Mouse (Mus musculus) NIH3T3 (cell line): ENCODE results near the gene Carhsp1.

ENCODE experiments used
- DNase-seq: peaks from one replicate; pipeline ENCODE4 v3.0.0-alpha.2; 2012; ENCODE audit warnings: low read depth

Gene Carhsp1

DNA sequence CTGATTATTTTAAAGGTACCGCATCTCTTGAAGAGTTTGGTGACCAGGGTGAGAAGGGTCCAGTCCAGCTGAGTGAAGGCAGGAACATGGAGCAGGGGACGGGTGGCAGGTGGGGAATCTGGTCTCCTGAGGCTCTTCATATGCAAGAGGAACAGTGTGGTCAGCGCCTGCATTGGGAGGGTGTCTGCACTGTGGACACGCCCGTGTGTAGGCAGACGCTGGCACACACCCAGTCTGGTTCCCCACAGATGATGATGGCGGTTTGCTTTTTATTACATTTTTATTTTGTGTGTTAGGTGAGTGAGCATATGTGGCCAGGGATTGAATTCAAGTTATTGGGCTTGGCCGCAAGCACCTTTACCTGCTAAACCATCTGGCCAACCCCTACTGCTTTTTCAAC, 3.6 kb upstream of the Carhsp1 start:
- DNase-seq: no peak

DNA sequence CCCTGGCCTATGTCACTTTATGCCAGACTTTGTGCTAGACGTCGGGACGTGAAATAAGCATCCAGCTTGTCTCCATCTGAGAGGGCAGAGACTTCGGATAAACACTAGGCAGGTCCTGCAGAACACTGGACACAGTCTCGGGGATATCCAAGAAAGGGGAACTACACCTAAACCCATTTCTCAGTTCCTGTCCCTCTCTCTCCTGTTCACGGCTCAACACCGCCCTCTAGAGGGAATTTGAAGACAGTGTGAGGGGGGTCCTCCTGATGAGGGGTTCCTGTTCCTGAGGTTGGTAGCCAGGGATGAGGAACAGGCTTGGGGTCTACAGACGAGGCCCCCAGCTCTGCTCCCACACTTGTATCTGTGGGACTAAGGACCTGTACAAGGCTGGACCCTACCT, 2.2 kb upstream of the Carhsp1 start:
- peak; percentile 80 for DNase-seq

DNA sequence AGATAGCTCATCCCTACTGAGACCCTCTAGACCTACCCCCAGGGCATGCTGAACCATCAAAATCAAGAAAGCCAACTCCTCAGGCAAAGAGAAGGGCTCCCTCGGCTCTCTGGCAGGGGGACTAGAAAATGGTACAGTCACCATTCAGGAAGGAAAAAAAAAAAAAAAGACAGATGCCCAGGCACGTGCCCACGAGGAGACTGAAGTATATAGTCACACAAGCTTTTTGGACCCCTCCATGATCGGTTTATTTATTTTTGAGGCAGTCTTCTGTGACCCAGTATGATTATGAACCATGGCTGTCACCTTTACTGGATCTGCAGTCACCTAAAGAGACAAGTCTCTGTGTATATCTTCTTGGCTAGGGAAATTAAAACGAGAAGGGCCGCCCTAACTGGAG, 1.4 kb upstream of the Carhsp1 start:
- DNase-seq: no peak

DNA sequence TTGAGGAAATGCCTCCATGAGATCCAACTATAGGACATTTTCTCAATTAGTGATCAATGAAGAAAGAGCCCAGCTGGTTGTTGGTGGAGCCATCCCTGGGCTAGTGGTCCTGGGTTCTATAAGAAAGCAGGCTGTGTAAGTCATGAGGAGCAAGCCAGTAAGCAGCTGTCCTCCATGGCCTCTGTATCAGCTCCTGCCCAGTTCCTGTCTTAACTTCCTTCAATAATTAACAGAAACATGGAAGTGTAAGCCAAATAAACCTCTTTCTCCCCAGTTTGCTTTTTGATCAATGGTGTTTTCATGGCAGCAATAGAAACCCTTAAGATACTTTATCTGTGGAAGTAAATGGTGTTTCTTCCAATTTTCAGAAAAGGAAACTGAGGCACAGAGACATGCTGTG, 856 bp upstream of the Carhsp1 start:
- DNase-seq: no peak

DNA sequence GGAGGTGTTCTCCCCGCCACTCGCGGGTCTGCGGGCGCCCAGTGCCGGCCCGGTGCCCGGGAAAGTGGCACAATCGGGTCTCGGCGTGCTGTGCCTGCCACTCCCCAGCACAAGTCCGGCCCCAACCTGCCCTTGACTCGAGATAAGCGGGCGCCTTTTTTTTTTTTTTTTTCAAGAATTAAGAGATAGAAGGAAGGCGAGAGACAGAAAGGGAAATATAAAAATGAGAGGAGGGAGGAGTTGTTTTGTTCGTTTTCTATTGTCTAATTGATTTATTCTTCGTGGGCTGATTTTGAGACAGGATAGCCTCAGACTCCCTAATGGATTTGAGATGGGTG, 364 bp upstream of the Carhsp1 start:
- no peak for DNase-seq

DNA sequence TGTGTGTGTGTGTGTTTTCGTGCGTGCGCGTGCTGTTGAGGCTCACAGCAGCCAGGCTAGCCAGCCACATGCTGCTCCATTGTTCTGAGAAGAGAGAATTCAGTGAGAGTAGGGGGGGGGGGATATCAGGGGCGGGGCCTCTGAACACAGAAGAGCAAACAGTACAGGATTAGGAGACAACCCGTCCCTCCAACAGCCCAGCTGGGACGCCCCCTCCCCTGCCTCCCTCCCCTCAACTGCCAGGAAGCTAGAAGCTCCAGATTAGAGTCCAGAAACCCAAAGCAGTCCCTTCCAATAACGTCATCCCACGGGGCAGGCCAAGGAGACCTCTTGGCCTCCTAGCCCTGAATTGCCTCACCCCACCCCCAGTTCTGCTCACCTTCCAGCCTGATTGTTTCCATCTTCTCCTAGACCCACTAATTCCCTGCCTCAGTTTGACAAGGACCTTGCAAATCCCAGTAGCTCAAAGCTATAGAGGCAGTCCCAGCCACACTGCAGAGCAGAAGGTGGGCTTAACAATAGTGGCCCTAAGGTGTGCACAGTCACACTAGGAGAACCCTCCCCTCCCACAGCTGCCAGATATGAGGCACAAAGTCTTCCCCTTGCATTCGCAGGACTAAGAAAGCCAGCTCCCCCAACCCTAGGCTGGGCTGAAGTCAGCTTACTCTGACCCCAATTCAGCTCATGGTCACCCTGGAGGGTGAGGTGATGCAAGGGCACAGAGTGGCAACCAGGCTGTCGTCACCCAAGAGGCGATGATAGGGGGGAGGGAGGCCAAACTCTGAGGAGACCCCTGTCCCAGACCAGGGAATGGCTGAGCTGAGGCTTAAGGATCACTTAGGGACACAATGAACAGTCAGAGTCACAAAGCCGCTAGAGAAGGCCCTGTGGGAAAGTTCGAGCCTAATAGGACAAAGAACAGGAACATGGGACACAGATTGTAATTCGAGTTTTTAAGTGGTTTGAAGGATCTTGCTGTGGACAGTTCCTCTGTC, 1.6 kb downstream of the Carhsp1 start:
- no peak for DNase-seq

DNA sequence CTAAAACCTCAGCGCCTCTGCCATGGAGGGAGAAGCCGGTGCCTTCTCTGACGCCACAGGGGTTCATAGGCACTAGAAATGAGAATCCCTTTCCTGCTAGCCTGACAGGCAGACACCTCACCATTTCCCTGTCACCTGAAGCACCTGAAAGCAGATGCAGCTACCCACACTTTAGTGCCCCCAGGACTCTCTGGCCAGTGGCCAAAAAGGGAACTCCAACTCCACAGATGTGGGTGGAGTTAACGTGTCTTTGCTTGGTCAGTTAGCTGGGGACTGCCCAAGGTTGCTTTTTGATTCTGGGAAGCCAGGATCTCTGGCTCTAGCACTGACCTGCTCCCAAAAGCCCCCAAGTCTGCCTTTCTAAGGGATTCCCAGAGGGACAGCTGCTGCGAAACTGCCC, 2.5 kb downstream of the Carhsp1 start:
- no peak for DNase-seq

DNA sequence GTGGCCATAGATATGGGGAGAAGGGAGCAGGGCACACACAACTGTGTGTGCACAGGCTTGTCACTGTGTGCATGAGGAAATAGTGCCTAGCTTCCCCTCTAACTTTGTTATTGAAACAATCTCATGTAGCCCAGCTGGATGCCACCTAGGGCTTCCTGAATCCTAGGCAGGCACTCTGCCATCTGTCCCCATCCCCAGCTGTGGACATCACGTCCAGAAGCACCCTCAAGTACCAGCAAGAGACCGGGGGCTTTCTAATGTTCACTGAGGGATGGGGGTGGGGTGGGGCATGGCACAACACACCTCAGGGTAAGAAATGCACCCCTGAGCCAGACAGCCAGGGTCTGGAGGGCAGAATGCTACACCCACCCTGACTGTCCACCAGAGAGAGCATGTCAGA, 3.6 kb downstream of the Carhsp1 start:
- DNase-seq: no peak

DNA sequence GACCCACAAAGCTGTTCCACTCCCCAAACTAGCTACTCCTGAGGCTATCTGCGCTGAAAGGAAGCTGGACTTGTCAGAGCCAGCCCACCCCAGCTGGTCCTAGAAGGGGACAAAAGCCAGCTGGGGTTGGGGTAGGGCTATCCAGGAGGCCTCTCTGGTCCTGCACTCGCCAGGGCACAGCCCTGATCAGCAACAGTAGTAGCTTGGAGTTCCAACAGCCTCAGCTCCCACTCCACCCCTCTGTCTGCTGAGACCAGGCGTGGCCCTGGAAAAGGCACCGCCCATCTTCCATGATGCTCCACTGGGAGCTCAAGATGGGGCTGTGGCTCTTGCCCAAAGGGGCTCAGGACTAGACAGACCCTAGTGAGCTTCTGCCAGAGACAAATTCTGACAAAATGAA, 4.1 kb downstream of the Carhsp1 start:
- peak; percentile 40 for DNase-seq

DNA sequence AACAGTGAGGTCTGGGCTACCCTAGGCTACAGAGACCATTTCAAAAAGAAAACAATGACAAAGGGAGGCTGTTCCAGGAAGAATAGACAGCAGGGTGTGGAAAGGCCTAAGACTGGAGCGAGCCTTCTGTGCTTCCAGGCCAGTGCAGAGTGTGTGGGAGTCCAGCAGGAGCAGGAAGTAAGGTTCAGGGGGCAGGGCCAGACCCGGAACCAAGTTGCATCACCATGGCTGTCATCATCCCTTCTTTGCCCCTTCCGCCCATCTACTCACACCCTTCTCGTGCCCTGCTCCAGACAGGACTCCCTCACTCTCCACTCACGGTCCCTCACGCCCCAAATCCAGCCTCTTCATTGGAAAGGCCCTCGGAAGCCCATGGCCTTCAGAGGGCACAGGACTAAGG, 4.7 kb downstream of the Carhsp1 start:
- peak; percentile 28 for DNase-seq

DNA sequence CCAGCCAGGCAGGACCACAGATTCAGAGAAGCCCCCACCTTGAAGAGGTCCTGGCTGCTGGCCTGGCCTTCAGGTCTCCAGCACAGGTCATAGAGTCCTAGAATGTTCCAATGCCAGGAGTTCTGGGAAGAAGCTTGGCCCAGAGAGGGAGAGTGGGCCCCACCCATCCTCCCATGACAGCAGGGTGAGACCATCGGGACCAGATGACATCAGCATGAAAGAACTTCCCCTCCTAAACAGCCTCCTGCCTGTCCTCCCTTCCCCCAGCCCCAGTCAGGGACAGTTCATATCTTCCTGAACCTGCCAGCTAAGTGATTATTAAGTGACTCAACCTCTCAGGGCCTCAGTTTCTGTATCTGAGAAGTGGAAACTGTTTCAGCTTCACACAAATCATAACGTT, 5.5 kb downstream of the Carhsp1 start:
- peak; percentile 68 for DNase-seq

DNA sequence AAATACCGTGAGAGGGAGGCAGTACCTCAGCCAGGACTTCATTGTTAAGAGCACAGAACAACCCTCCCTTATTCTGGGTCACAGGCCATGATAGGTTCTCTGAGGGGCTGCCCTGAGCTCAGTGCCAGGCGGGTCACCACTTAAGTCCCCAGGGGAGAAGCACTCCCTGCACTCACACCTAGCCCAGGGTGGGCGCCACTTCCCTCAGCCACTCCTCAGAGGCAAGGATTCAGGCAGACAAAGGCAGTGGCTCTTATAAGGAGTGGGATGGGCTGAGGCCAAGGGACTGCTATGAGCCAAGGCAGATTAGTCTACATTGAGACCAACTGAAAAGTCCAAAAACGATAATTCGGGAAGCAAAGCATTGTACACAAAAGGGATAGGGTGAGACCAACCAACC, 6.6 kb downstream of the Carhsp1 start:
- no peak for DNase-seq

DNA sequence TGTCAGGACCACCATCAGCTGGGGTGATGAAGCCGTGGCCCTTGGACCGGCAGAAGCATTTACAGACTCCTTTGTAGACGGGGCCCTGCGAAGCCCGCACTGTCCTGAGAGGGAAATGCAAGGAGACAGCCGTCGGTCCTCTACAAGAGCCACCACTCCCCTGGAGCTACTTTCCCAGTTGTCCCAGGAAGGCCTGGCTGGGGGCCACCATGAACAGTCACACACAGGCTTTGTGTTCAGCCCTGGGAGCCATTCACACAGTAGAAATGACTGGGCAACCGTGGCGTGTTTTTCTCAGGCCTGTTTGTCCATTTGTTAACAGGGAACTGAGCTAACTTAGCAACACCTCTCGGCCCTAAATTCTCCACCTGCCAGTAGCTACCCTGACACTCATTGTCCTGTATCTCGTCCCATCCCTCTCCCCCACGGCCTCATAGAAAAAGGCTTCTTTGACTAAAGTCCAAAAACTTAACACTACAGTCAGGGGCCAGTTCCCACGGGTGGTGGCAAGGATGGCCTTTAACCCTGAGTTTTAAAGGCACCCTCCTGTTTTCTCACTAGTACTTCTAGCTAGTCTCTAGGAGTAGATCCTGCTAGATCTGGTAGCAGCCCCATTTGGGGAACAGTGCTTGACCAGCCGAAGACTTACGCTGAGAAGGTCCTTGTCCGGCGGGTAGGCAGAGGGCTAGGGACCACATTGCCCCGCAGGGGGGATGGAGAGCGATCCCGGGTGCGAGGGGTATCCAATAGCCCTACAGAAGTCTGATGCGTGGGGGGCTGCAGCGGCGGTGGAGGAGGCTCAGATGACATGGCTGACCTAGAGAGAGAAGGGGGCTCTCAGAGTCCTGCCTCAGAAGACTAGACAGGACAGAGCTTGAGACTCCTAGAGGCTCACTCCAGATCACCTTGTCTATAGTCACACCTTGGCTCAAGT, 8.1 kb downstream of the Carhsp1 start:
- no peak for DNase-seq

DNA sequence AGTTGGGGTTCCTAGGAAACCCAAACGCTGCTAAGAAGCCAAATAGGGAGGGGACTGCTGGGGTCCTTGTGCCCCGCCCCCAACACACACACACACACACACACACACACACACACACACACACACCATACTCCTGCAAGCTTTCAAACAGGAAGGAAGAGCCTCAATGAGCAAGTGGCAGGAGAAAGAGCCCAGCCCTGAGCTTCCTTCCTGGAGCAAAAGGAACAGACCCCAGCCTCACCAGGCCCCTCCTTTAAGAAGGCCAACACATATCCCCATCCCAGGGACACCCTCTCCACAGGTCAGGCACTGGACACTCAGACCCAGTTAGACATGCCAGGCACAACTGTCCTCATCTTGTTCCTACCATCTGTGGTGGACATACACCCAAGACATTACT, 8.9 kb downstream of the Carhsp1 start:
- DNase-seq: no peak

DNA sequence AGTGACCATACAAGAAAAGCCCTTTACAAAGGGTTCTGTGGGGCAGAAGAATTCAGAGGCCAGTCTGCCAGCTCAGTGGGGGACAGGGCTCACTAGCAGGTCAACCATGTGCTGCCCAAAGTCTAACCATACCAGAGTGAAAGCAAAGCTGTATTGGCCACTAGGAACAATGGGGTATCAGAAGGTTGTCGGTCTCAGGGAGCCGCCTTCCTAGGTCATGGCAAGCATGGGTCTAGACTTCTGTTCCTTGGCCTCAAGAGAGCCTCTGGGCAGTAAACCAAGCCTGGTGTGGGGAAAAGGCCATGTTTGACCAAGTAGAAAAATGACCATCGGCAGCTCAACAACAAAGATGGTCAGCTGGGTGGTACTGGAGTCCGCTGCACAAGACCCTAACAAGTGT, 13.2 kb downstream of the Carhsp1 start:
- DNase-seq: no peak

DNA sequence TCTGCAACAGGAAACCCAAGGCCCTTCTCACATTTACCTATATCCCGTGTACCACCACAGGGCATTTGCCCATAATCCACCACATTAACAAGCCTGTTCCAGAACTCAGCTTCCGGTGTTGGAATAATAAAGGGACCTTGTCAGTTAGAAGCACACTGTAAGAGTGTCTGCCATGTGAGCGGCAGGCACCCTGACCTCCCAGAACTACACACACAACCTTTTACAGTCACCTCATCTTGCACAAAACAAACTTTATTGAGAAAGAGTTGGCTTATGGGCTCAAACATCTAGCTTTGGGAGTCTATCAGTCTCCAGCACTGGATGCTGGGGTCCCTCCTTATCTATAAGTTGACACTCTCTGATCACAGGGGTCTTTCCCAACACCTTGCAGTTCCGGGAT, 13.6 kb downstream of the Carhsp1 start:
- no peak for DNase-seq

DNA sequence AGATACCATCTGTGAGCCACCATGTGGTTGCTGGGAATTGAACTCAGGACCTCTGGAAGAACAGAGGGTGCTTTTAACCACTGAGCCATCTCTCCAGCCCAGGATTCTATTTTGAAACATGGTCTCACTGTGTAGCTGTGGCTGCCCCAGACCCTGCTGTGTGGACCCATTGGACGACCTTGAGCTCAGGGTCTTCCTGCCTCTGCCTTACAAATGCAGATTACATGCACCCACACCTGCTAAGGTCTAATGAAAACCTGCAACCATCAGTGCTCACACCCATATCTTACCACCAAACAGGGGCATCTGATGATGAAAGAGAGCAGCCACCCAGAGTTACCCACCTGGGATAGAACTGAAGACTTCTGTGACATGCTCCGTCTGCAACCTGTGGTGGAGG, 15.7 kb downstream of the Carhsp1 start:
- no peak for DNase-seq

DNA sequence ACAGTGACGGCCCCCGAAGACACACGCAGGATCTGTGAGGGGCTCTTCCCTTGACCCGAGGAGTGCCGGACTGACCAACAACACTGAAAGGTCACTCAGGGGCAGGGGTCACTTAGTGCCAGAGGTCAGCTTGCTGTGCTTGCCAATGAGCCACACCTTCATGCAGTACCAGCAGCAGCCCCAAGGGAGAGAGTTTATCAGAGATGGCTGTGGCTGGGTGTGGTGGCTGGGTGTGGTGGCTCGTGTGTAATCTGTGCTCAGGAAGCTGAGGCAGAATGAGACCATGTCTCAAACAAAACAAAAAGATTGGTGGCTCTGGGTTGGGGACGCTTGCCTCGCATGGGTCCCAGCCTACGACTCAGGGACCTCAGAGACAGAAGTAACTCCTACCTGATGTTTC, 16.4 kb downstream of the Carhsp1 start:
- no peak for DNase-seq

DNA sequence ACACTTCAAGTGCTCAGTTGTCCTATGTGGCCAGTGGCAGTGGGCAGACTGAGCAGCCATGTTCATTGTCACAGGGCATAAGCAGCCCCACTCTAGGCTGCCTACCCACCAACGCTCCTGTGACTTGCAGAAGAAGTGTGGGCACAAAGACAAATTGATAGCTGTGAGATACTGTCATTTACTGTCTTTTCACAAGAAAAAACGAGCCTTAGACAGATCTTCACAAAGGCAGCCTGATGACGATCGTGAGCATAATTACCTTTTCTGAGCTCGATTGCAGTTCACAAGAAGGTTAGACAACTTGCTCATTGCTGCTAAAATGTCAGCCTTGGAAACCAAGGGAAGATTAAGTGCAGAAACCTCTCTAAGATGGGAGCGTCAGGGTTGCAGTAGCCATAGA, 16.8 kb downstream of the Carhsp1 start:
- no peak for DNase-seq

DNA sequence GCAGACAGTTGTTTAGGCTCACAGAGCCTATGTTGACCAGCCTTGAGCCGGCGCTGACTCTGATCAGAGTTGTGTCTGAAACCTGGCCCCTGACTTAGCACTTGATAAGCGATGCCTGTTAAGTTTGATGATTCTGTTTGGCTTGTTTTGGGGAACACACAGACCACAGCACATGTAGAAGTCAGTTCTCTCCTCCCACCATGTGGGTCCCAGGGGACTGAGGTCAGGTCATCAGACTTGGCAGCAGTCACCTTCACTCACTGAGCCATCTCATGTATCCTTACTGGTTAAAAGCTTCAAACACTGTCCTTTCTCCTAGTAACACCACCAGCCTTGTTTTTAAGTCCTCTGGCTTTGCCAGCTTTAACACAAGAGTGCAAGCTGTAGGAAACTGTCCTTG, 21.9 kb downstream of the Carhsp1 start:
- peak; percentile 54 for DNase-seq

DNA sequence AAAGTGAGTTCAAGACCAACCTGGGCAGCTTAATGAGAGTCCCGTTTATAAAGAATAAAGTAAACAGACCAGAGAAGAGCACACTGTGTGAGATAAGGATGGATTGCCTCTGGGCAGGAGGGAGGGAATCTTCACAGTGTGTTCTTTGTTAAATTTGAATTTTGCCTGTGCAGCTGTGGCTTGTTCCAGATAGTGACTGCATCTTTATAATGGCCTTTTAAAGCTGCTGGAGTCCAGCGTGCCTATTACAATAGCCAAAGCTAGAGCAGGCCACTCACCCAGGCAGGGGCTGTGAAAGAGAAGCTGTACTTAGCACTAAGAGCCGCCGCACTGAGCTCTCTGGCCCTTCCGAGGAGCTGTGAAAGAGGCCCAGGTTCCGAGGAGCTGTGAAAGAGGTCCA, 26.4 kb downstream of the Carhsp1 start:
- DNase-seq: no peak

DNA sequence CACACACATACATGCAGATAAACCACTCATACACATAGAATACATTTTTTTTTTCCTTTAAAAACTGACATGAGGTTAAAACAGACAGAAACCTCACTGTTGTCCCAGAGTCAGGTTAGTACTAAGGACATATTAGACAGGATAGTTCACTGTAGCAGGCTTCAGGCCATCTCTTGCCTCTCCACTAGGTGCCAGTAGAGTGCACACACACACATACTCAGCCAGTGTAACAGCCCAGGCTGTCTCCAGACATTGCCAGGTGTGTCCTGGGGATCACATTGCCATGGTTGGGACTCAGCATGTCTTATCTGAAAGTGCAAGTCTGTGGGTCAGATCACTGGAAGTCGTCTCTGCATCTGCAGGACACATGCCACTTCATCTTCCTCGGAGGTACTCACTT, 28.1 kb downstream of the Carhsp1 start:
- DNase-seq: peak; percentile 73
